8 mouse cellular contexts compared by ENCODE assay signal in the genomic region with DNA sequence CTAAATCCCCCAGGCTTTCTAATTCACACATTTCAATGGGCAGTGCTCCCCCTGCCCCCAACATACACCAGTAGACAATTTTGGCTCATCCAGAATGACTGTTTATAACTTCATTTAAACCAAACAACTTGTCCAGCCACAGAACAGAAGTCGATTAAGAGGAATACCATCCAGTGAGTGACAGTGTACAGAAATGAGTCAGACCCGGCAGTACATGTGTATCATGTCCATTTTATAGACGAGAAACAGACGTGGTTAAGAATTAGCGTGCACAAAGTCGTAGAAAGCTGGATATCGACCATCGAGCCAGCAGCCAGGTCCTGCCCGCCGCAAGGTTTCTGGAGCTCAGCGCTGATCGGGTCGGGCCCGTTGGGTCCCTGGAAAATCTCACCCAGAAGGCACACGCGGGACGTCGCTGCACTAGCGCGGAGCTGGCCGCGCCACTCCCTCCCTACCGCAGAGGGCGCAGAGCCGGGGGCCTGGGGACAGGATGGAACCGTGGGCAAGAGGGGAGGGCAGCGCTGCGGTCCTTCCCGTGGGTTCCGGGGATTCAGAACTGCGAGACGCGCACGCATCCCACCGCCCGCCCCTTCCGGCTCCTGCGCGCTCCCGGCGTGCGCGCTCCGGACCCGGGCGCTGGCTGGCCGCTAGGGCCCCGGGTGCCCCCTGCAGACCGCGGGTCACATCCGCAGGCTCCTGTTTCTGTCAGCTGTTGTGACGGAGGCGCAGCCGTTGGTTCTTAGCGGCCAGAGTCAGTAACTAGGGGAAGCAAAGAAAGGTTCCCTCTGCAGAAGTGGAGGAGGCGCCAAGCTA. TPM values are rescaled to one million over a fixed set of nuclear protein-coding genes. Genes with fewer than 3 reads are reported as not detected.
DNase-seq lines count a peak whose midpoint lies in the region; ATAC-seq and TF ChIP-seq lines count a peak whose summit lies in the region.

TSS of gene Cyren (minus strand) at position 552 of the 813 bp plus-strand sequence.

- peak within 1 kb of the TSS; percentile 88 for H3K9ac ChIP-seq in heart, embryonic 12.5 days
- H3K9ac ChIP-seq in kidney, postnatal 0 days (ENCODE audit: low read depth, low read length), result peak within 1 kb of the TSS; percentile 77
- peak within 1 kb of the TSS; percentile 85 for H3K9ac ChIP-seq in liver, embryonic 11.5 days (ENCODE audit: low read depth, low read length)
- H3K9ac ChIP-seq in stomach, embryonic 14.5 days (replicated peaks; ENCODE audit: low read depth, low read length), result peak within 1 kb of the TSS; percentile 79

- peak within 1 kb of the TSS; percentile 93 for H3ac ChIP-seq in C2C12 (ENCODE audit: control insufficient read depth, insufficient read length, low read depth)

- H3K79me3 ChIP-seq in C2C12 (ENCODE audit: low read depth), result peaks cover 3% of the 10 kb centered on the region

- H3K4me3 ChIP-seq in C2C12 (ENCODE audit: insufficient read depth, poor library complexity, severe bottlenecking), result peak within 1 kb of the TSS; percentile 48
- peak within 1 kb of the TSS; percentile 72 for H3K4me3 ChIP-seq in erythroblast, embryonic 14.5 days (replicated peaks)
- H3K4me3 ChIP-seq in heart, embryonic 12.5 days, result peak within 1 kb of the TSS; percentile 73
- H3K4me3 ChIP-seq in kidney, postnatal 0 days (replicated peaks; ENCODE audit: low read depth, low read length), result peak within 1 kb of the TSS; percentile 56
- peak within 1 kb of the TSS; percentile 71 for H3K4me3 ChIP-seq in liver, embryonic 11.5 days (ENCODE audit: low read depth, low read length)
- H3K4me3 ChIP-seq in stomach, embryonic 14.5 days (ENCODE audit: low read depth, low read length), result peak within 1 kb of the TSS; percentile 65

- H3K27ac ChIP-seq in heart, embryonic 12.5 days (ENCODE audit: poor library complexity, severe bottlenecking), result peak within 1 kb of the TSS; percentile 93
- peak within 1 kb of the TSS; percentile 88 for H3K27ac ChIP-seq in kidney, postnatal 0 days
- peak within 1 kb of the TSS; percentile 94 for H3K27ac ChIP-seq in liver, embryonic 11.5 days (ENCODE audit: low read depth, low read length)
- peak within 1 kb of the TSS; percentile 92 for H3K27ac ChIP-seq in stomach, embryonic 14.5 days (ENCODE audit: low read length)

- peaks cover 42% of the 10 kb centered on the region for H3K36me3 ChIP-seq in C2C12 (ENCODE audit: control insufficient read depth, insufficient read depth)
- H3K36me3 ChIP-seq in erythroblast, embryonic 14.5 days (ENCODE audit: control insufficient read depth), result peaks cover 85% of the 10 kb centered on the region
- H3K36me3 ChIP-seq in heart, embryonic 12.5 days, result peaks cover 38% of the 10 kb centered on the region
- H3K36me3 ChIP-seq in kidney, postnatal 0 days (ENCODE audit: insufficient read depth, low read length), result peaks cover 14% of the 10 kb centered on the region; the same call in 1 of the 2 replicates
- peaks cover 19% of the 10 kb centered on the region for H3K36me3 ChIP-seq in liver, embryonic 11.5 days (ENCODE audit: control insufficient read depth, insufficient read depth, low read length)
- H3K36me3 ChIP-seq in stomach, embryonic 14.5 days (ENCODE audit: control insufficient read depth, insufficient read depth, low read length), result no peaks in the 10 kb centered on the region

- peak; percentile 88 for TF ChIP-seq POLR2A in brain, embryonic 14.5 days (IDR thresholded peaks at IDR 0.05; ENCODE audit: borderline replicate concordance, extremely low read depth, insufficient read depth, insufficient read length, poor library complexity, severe bottlenecking)

- peak; percentile 88 for TF ChIP-seq CTCF in C2C12 (IDR thresholded peaks at IDR 0.05; ENCODE audit: control insufficient read depth, insufficient read depth, insufficient read length)
- TF ChIP-seq CTCF in brain, embryonic 14.5 days (IDR thresholded peaks at IDR 0.05; ENCODE audit: borderline replicate concordance, extremely low read depth, insufficient read depth, insufficient read length), result peak; percentile 48; the same call in 1 of the 2 replicates
- peak; percentile 64 for TF ChIP-seq CTCF in kidney, postnatal 0 days (IDR thresholded peaks at IDR 0.05; ENCODE audit: low read depth)

- H3K4me2 ChIP-seq in heart, embryonic 12.5 days, result peak within 1 kb of the TSS; percentile 68
- H3K4me2 ChIP-seq in kidney, postnatal 0 days (ENCODE audit: low read length), result peak within 1 kb of the TSS; percentile 69
- H3K4me2 ChIP-seq in liver, embryonic 11.5 days, result peak within 1 kb of the TSS; percentile 85
- H3K4me2 ChIP-seq in stomach, embryonic 14.5 days (replicated peaks; ENCODE audit: low read depth, low read length), result peak within 1 kb of the TSS; percentile 74

- H3K27me3 ChIP-seq in C2C12 (ENCODE audit: control insufficient read depth, insufficient read depth, insufficient read length), result no peaks in the 10 kb centered on the region
- no peaks in the 10 kb centered on the region for H3K27me3 ChIP-seq in erythroblast, embryonic 14.5 days (ENCODE audit: control insufficient read depth)
- no peaks in the 10 kb centered on the region for H3K27me3 ChIP-seq in heart, embryonic 12.5 days (replicated peaks)
- no peaks in the 10 kb centered on the region for H3K27me3 ChIP-seq in kidney, postnatal 0 days (ENCODE audit: insufficient read depth, low read length)
- no peaks in the 10 kb centered on the region for H3K27me3 ChIP-seq in liver, embryonic 11.5 days (replicated peaks; ENCODE audit: control insufficient read depth, insufficient read depth, low read length)
- H3K27me3 ChIP-seq in stomach, embryonic 14.5 days (ENCODE audit: control insufficient read depth, insufficient read depth, low read length), result no peaks in the 10 kb centered on the region

- H3K4me1 ChIP-seq in erythroblast, embryonic 14.5 days (ENCODE audit: control insufficient read depth), result peaks cover 63% of the 10 kb centered on the region
- H3K4me1 ChIP-seq in heart, embryonic 12.5 days (replicated peaks), result peaks cover 45% of the 10 kb centered on the region
- H3K4me1 ChIP-seq in kidney, postnatal 0 days (replicated peaks; ENCODE audit: insufficient read depth, low read length), result peaks cover 14% of the 10 kb centered on the region
- H3K4me1 ChIP-seq in liver, embryonic 11.5 days (replicated peaks; ENCODE audit: control insufficient read depth, insufficient read depth, low read length), result peaks cover 40% of the 10 kb centered on the region
- peaks cover 22% of the 10 kb centered on the region for H3K4me1 ChIP-seq in stomach, embryonic 14.5 days (ENCODE audit: control insufficient read depth, insufficient read depth, low read length)

- DNase-seq in brain, embryonic 14.5 days (ENCODE audit: low read depth), result peak; percentile 96
- peak; percentile 96 for DNase-seq in kidney, postnatal 0 days (ENCODE audit: low spot score)
- peak; percentile 91 for DNase-seq in liver, embryonic 11.5 days (ENCODE audit: low spot score)
- DNase-seq in naive thymus-derived CD4-positive, alpha-beta T cell, adult 2 months (ENCODE audit: low read depth), result peak; percentile 95

- under 1% methylated on average over 55 of the region's 56 CpGs for WGBS in heart, embryonic 12.5 days
- under 1% methylated on average over 56 of the region's 56 CpGs for WGBS in kidney, postnatal 0 days
- under 1% methylated on average over 55 of the region's 56 CpGs for WGBS in liver, embryonic 11.5 days
- under 1% methylated on average over 56 of the region's 56 CpGs for WGBS in stomach, embryonic 14.5 days

- ATAC-seq in heart, embryonic 12.5 days (ENCODE audit: insufficient number of reproducible peaks, low FRiP score), result peak; percentile 89
- peak; percentile 91 for ATAC-seq in kidney, postnatal 0 days (replicated peaks; ENCODE audit: low FRiP score, low read depth)
- ATAC-seq in liver, embryonic 11.5 days (replicated peaks; ENCODE audit: low FRiP score), result peak; percentile 79
- ATAC-seq in stomach, embryonic 14.5 days (ENCODE audit: insufficient number of reproducible peaks, insufficient read depth, low FRiP score, low read depth), result peak; percentile 85

- no peaks in the 10 kb centered on the region for H3K9me3 ChIP-seq in erythroblast, embryonic 14.5 days (ENCODE audit: control insufficient read depth, low read length)
- H3K9me3 ChIP-seq in heart, embryonic 12.5 days (replicated peaks), result no peaks in the 10 kb centered on the region
- H3K9me3 ChIP-seq in kidney, postnatal 0 days (replicated peaks; ENCODE audit: low read length), result no peaks in the 10 kb centered on the region
- no peaks in the 10 kb centered on the region for H3K9me3 ChIP-seq in liver, embryonic 11.5 days (ENCODE audit: control insufficient read depth, low read length)
- no peaks in the 10 kb centered on the region for H3K9me3 ChIP-seq in stomach, embryonic 14.5 days (ENCODE audit: control insufficient read depth, low read depth, low read length)

- peaks cover 23% of the 10 kb centered on the region for H3K79me2 ChIP-seq in C2C12 (ENCODE audit: control insufficient read depth, insufficient read depth)

TF ChIP-seq in C2C12, 6 proteins besides CTCF, POLR2A, EP300 and RAD21:
- TF ChIP-seq MYOD1 (IDR thresholded peaks at IDR 0.05; ENCODE audit: control insufficient read depth, insufficient read length, low read depth) (peak; percentile 22), MYOG (IDR thresholded peaks at IDR 0.05; ENCODE audit: control insufficient read depth, extremely low read depth, insufficient read length) (no peak)
TF ChIP-seq in C2C12: peak in this region for 1.

RNA-seq across cellular contexts. Expression of gene Cyren, which starts in this region (rescaled TPM):
- polyA plus RNA-seq in C2C12 (2012; fragmentation: generic; extraction: Trizol), result 7.9 TPM
- 12.4 and 13.2 TPM in 2 replicates for polyA plus RNA-seq in brain, embryonic 14.5 days (2012; rRNA removed)
- polyA plus RNA-seq in erythroblast, embryonic 14.5 days (2012), result 0.88 and 1.4 TPM in 2 replicates
- polyA plus RNA-seq in heart, embryonic 12.5 days (2016; fragmentation: Nextera tagmentation; extraction: Ambion mirVana), result 9.7 and 11.2 TPM in 2 replicates
- 9.6 and 9.9 TPM in 2 replicates for polyA plus RNA-seq in kidney, postnatal 0 days (2015; fragmentation: Nextera tagmentation; extraction: Ambion mirVana)
- polyA plus RNA-seq in liver, embryonic 11.5 days (2014; fragmentation: Nextera tagmentation; extraction: Ambion mirVana), result 20.1 and 20.5 TPM in 2 replicates
- polyA plus RNA-seq in stomach, embryonic 14.5 days (2014; fragmentation: Nextera tagmentation; extraction: Ambion mirVana), result 9.4 and 10.0 TPM in 2 replicates

Comparison
In these comparisons a context has a peak if more than half of its experiments do, and no peak if none do; other contexts are left out.
1. Peak in every context shown above with its lines: DNase-seq, ATAC-seq, H3K4me3 ChIP-seq and H3K27ac ChIP-seq.